Mouse (Mus musculus): ENCODE results near the gene Lrrc19.

GRCm38 (mm10) chr4:94696368-94696767 is 46.4 kb upstream of the Lrrc19 start:
- TF ChIP-seq CTCF (IDR thresholded peaks at IDR 0.05; ENCODE audit: insufficient read depth, low read length) (no peak), POLR2A (IDR thresholded peaks at IDR 0.05; ENCODE audit: borderline replicate concordance, extremely low read depth, low read depth, low read length) (no peak)
